Mouse (Mus musculus): ENCODE data around the gene Itga4. TPM values are rescaled to one million over a fixed set of nuclear protein-coding genes. Genes with fewer than 3 reads are reported as not detected.

Itga4 gene
- total and polyA plus RNA-seq, 3 experiments: 22.7 to 97.5 (median 48.9) TPM

DNA sequence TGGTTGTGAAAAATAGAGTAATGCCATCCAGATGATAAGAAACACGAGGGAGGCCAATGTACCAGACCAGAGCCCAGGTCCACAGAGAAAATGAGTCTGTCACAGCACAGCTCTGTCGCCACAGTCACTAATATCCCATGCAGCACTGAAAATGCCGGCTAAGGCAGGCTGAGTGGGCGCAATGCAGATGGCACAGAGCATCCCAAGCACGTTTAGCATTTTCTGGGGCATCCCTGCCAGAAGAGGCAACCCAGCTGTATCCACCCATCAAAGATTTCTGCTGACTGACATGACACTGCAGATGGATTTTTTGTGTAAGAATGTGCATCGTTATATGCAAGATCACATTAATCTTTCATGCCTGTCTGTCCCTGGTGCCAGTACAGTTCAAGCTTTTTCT is 106.8 kb downstream of the Itga4 start:
- H3K9me3 ChIP-seq (replicated peaks; ENCODE audit: insufficient read depth, low read length): no peaks in the 10 kb centered on the region; the same call in 1 of the 2 replicates
- H3K36me3 ChIP-seq (ENCODE audit: control insufficient read depth in 1 of 2, insufficient read depth in 2 of 2, low read length in 2 of 2): no peaks in the 10 kb centered on the region

DNA sequence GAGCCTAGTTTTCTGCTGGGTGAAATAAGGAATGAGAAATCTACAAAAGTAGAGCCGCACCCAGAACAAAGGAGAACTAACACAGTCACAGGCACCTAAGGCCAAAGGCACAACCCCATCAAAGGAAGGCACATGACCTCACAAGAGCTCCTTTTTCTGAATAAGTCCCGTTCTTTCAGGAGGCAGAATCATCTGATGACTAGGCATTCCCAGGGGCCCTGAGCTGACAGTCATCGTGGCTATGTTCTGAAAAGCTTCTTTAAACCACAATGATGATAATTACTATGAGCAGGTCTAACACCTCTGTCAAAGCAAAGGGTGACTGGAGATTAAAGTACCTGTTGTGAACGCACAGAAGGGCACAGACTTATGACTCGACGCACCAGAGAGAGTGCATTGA is 108.7 kb downstream of the Itga4 start:
- no peaks in the 10 kb centered on the region for H3K36me3 ChIP-seq (ENCODE audit: control insufficient read depth in 1 of 2, insufficient read depth in 2 of 2, low read length in 2 of 2)
- H3K4me1 ChIP-seq (ENCODE audit: control insufficient read depth in 1 of 2, insufficient read depth in 2 of 2, low read length in 2 of 2): no peaks in the 10 kb centered on the region
- H3K27ac ChIP-seq (ENCODE audit: control insufficient read depth, low read depth, low read length): no peak overlapping the region
- no peak for DNase-seq (ENCODE audit: low read depth, low spot score)
- no peaks in the 10 kb centered on the region for H3K27me3 ChIP-seq (ENCODE audit: control insufficient read depth in 1 of 2, insufficient read depth in 2 of 2, low read length in 2 of 2)
- no peak overlapping the region for H3K4me3 ChIP-seq (ENCODE audit: control insufficient read depth in 1 of 2, insufficient read depth in 1 of 2, low read depth in 2 of 2, low read length in 2 of 2)
- no peaks in the 10 kb centered on the region for H3K79me2 ChIP-seq (ENCODE audit: control insufficient read depth, insufficient read depth, low read length, poor library complexity)
- no peak overlapping the region for H3K9ac ChIP-seq (ENCODE audit: control insufficient read depth, low read depth, low read length, poor library complexity, severe bottlenecking)
- TF ChIP-seq SMC3 (IDR thresholded peaks at IDR 0.05; ENCODE audit: low read depth, low read length) (no peak), POLR2AphosphoS2 (IDR thresholded peaks at IDR 0.05; ENCODE audit: low read length) (no peak)
- no peaks in the 10 kb centered on the region for H3K9me3 ChIP-seq (replicated peaks; ENCODE audit: insufficient read depth, low read length)

More for the DNA sequence above, 106.8 kb downstream of the Itga4 start:
- no peak for DNase-seq (ENCODE audit: low read depth, low spot score)
- TF ChIP-seq E2F4 (IDR thresholded peaks at IDR 0.05; ENCODE audit: borderline replicate concordance, low read depth, low read length) (no peak), USF1 (IDR thresholded peaks at IDR 0.05; ENCODE audit: low read depth, low read length) (no peak), POLR2AphosphoS5 (IDR thresholded peaks at IDR 0.05; ENCODE audit: borderline replicate concordance, low read depth, low read length) (no peak), USF2 (IDR thresholded peaks at IDR 0.05; ENCODE audit: borderline replicate concordance in 1 of 2, insufficient read depth in 1 of 2, low read depth in 1 of 2, low read length in 2 of 2) (no peak), MYC (IDR thresholded peaks at IDR 0.05; ENCODE audit: low read depth, low read length) (no peak), EP300 (IDR thresholded peaks at IDR 0.05; ENCODE audit: low read depth in 1 of 2, low read length in 2 of 2) (no peak), KAT2A (conservative IDR thresholded peaks at IDR 0.05; ENCODE audit: low read depth, low read length) (no peak), NRF1 (IDR thresholded peaks at IDR 0.05; ENCODE audit: insufficient read depth, low read depth, low read length, poor library complexity, severe bottlenecking) (no peak), TBP (IDR thresholded peaks at IDR 0.05; ENCODE audit: low read depth, low read length) (no peak), BHLHE40 (IDR thresholded peaks at IDR 0.05; ENCODE audit: borderline replicate concordance, low read depth, low read length) (no peak), HCFC1 (IDR thresholded peaks at IDR 0.05; ENCODE audit: low read depth, low read length) (no peak), RCOR1 (IDR thresholded peaks at IDR 0.05; ENCODE audit: low read depth, low read length) (no peak)
- Histone ChIP-seq H3K27me3 (ENCODE audit: control insufficient read depth in 1 of 2, insufficient read depth in 2 of 2, low read length in 2 of 2) (no peaks in the 10 kb centered on the region), H3K9ac (ENCODE audit: control insufficient read depth, low read depth, low read length, poor library complexity, severe bottlenecking) (no peak overlapping the region), H3K4me1 (ENCODE audit: control insufficient read depth in 1 of 2, insufficient read depth in 2 of 2, low read length in 2 of 2) (no peaks in the 10 kb centered on the region), H3K4me3 (ENCODE audit: control insufficient read depth in 1 of 2, insufficient read depth in 1 of 2, low read depth in 2 of 2, low read length in 2 of 2) (no peak overlapping the region), H3K79me2 (ENCODE audit: control insufficient read depth, insufficient read depth, low read length, poor library complexity) (no peaks in the 10 kb centered on the region), H3K27ac (ENCODE audit: control insufficient read depth, low read depth, low read length) (no peak overlapping the region)

Measured in MEL (cell line).